Mouse (Mus musculus): ENCODE results near the gene Calhm6.

Calhm6 gene

DNA sequence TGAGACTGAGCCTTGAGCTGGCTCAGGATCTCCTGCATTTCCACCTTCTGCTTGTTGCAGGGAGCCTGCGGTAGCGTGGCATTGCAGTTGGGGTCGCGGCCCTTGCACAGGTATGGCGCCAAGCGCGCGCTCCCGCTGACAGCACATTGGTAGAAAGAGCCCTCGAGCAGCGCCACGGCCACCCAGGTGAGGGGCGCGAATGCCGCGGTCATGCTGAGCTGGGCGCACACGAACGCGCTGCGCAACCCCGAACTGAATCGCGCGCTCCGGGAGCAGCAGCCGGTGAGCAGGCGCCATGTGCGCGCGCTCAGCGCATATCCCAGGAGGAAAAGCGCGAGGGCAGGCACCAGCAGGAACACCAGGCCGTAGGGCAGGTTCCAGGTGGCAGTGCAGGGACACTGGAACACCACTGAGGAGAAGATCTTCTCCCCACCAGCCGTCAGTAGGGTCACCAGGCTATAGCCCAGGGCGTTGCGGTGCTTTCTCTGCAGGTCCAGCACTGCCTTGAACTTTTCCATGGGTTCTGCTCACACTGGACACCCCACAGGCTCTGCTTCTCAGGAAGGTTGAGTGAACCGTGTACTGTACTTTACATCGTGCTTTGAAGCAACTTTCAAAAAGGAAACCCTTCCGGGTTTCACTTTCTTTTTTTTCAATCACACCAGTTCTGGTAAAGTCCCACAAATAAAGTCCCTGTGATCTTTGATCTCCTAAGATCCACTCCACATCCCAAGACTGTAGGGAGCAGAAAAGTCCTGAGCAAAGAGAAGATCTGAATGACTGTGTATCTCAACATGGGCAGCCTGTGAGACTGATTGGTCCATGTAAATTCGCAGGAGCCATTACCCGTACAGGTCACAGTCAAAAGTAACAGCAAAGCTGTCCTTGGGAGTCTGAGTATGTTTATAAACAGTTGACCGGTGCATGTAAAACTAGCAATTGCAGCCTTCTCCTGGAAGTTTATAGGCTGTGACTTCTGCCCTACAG lies at the start of gene Calhm6:
TSS of gene Calhm6 (minus strand) at position 593 of the 987 bp plus-strand sequence.
- peak; percentile 48 for DNase-seq (ENCODE audit: low spot score)

DNA sequence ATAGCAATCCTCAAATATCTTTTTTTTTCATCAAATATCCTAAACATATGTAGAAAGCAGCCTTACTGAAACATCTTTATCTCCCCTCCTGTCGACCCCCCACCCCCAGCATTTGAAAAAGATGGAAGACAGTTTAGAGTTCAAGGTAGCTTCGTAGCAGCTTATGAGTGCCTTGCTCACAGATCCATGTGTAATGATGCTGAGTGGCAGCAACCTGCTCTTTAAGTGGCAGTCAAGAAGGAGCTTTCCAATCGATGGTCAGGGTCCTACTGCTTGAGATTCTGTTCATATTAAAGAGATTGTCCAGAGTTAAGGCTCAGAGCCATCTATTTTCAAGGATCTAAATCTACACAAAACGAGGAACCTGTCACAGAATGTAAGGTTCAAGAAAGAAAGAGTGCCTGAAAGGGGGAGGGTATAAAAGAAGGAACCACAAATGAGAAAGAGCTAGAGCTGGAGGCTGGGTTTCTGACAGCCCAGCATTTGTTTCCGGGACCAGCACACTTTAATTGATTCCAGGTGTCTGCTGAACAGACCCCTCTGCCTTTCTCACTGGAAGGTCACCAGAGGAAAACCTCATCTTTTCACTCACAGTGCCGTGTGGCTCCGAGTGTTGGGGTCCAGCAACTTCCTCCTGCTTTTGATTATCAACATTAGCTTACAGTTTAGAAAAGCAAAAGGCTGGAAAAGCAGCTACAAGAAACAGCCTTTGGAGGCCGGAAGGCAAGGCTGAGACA lies 48.3 kb upstream of the Calhm6 start:
- no peak for DNase-seq (ENCODE audit: low spot score)

DNA sequence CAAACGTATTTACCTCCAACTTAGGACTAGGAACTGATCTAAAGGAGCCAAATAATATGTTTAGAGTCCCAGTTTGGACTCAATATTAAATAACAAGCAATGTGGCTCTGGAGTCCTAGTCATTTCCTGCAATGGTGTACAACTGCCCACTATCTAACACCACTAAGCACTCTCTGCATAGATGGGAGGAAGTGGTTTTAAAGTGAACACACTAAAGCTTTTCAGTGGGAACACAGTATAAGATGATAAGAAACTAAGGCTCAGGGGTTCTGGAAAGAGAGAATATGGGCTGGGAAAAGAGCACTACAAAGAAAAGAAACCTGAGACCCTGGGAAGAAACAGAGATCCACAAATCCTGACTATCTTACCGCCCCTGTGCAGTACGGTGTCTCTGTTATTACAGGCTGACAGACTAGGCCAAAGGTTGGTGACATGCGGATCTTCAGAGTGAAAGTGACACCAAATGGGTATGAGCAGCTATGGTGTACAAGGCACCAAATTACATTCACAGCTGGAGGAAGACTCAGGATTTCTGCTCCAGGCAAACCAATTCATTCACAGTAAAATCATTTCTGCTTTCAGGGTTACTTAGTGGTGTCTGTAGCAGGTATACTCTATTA lies 45.0 kb upstream of the Calhm6 start:
- DNase-seq (ENCODE audit: low spot score) = no peak

DNA sequence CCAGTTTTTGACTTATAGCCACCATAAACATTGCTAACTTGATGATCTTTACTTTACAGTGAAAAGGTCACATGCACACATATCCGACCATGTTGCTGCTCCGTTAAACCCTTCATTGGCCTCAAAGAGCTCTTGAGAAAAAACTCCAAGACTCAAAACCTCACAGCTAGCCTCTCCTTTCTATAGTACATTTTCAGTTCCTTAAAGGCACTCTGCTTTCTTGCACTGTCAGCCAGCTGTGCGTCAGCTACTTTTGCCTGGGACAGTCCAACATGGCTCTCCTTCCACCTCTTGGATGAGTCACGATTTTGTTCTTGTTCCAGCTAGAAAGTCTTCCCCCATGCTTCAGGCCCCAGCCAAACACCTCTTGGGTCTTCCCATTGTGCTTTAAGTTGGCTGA lies 43.9 kb upstream of the Calhm6 start:
- DNase-seq (ENCODE audit: low spot score) = no peak

DNA sequence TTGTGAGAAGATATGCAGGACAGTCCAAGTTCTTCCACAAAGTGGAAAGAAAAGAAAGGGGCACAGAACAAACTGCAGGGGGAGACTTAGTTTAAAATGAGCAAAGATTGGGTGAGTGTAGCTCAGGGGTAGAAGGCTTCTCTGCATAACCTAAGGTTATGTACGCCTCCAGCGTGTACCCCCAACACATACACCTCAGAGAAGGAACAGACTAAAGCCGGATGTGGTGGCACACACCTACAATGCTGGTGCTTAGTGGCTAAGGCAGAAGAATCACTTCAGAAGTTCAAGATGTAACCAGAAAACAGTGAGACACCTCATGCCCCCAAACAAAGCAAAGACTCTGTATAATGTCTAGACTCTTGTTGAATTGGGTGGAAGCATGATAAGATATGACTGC lies 43.4 kb upstream of the Calhm6 start:
- no peak for DNase-seq (ENCODE audit: low spot score)

DNA sequence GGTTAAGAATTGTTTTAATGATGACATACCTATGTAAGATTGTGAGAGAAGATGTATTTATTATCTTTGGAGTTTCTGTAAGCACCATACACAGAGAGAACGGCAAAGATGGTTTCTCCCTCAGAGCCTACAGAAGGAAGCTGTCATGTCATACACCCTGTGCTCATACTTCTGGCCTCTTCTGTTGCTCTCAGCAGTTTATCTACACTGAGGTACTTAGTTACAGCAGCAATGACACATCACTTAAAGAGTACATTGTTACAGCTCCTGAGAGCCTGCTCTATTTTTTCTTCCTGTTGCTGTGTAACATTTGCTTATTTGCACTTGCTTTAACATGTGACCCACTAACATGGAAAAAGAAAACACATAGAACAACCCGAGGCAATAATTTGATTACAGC lies 39.2 kb upstream of the Calhm6 start:
- DNase-seq (ENCODE audit: low spot score) = no peak

DNA sequence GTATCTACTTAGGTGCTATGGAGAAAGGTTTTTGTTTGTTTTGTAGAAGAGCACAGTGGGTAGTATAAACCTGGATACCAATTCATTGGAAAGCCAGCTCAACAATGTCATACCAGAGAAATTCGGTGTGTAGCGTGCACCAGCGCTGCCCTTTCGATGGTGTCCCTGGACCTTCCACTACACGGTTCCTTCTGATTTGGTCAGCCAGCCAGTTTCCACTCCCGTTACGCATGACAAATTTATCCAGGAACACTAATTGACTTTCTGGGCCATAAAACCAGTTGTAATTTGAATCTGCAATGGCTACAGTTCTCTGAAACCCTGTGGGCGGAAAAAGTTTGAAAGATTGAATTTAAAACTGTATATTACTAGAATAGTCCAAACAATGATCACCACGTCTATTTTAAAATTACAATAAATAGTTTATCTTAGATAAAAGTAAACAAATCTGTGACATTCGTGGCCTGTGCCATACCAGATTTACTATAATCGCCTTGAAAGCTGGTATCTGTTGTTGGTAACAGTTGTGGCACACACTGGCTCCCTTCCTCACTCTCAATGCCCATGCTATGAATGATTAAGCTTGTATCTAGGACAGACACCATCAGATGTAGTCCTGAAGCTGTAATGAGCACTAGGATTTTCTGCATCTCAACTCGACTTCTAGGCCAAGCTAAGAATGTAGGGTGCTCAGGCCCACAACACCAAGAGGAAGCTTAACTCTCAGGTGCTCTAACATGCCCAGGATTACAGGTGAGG lies 28.2 kb upstream of the Calhm6 start:
- DNase-seq (ENCODE audit: low spot score) = no peak

DNA sequence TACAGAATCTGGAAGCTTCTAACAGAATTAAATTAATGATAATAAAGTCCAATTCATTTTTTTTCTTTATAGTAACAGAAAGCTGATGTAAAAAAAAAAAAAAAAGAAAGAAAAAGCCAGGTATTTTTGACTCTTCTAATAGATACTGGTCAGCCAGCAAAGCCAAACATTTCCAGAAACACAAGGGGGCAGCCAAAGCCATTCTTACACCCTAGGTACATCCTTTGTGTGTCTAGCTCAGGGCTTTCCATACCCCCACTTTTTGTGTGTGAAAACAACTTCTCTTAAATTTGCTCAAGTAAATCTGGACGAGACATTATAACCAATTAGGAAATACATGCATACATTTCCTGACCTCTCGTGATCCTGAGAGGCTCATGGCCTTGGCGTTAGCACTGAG lies 24.0 kb upstream of the Calhm6 start:
- no peak for DNase-seq (ENCODE audit: low spot score)

DNA sequence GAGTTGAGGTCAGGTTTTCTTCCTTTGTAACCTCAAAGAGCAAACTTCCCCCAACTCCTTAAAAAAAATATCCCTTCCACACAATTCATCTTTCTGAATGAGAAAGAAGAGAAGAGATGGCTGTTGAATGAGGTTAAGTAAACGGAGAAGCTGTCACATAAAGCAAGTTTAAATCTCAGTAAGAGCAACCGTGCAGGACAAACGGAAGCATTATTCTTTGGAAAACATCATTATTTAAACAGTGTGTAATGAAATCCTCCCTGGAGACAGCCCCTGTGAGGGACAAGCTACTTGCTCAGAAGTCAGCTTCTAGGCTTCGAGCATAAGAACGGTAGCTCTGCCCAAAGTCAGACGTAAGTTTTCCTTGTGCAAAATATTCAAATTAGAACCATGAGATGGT lies 22.7 kb upstream of the Calhm6 start:
- DNase-seq (ENCODE audit: low spot score) = no peak

DNA sequence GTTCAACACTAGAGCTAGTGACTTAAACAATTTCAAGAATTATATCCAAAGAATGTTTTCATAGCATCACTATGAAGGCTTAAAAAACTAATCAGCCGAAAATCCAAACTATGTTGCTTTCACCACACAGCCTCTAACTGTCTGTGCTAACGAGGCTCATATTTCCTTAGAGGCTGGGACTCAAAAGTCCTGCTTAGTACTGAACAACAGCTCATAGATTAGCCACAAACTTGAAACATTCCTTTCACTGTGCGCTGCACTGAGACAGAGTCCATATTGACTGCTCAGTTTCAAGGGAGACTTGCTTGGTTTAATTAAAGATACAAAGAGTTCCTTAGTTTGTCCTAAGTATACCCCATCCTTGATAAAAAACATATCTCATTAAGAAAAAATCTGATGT lies 22.0 kb upstream of the Calhm6 start:
- DNase-seq (ENCODE audit: low spot score) = no peak

DNA sequence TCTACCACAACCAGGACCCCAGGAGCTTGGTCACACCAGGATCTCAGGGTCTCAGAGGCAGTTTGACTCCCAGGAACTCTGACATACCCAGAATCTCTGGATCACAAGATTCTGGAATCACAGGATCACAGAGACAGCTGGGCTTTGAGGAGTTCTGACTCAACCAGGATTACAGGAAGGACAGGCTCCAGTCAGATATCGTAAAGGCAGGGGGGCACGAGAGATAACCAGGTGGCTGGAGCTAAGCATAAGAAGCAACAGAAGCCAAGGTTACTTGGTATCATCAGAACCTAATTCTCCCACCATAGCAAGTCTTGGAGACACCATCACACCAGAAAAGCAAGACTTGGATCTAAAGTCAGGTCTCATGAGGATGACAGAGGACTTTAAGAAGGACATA lies 13.9 kb upstream of the Calhm6 start:
- no peak for DNase-seq (ENCODE audit: low spot score)

DNA sequence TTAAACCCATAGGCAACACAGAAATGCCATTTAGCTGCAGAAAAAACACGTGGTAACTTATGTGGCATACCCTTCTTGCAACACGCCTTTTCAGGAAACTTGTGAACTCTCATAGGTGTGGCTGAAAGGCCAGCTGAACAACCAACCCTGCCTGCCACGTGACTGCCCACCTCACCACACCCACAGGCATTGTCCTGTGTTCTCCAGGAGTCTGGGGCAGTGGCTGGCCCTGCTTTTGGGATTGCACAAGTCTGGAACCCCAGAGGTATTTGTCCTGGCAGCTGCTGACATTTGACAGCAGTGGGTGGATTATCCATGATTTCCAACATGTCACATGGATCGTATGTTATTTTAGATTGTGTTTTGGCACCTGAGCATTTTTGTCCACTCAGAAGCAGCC lies 12.0 kb upstream of the Calhm6 start:
- DNase-seq (ENCODE audit: low spot score) = no peak

DNA sequence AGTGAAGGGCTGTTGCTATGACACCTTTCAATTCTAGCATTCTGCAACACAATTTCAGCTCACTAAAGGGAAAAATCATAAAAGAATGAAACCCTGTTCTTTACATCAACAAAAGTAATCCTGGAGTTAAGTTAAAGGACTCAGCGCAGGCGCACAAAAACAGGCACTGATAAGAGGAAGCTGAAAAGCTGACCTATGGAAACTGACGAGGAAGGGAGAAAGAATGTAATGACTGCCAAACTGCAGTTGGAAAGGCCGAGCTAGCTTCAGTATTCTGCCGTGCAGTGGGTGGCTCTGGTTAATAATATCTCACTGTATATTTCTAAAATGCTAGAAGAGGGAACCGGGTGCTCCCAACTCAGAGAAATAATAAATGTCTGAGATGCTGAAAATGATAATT lies 10.2 kb upstream of the Calhm6 start:
- DNase-seq (ENCODE audit: low spot score) = no peak

DNA sequence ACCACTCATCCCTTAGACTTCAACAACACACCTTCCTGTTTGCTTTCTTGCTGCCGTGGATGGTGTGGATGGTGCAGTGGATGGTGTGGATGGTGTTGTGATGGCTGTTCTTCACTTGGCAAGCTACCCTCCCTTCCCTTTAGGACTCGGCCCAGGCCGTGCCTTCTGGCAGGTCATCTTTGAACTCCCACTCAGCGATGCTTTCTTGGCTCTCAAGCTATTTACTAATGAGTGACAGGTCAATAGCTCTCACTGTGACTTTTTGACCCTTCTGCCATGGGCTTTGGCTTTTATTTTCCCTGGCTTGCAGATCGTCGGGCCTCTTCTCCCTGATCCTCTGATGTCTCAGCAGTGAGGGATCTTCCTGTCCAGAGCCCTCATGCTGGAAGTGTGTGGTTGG lies 8.6 kb upstream of the Calhm6 start:
- no peak for DNase-seq (ENCODE audit: low spot score)

DNA sequence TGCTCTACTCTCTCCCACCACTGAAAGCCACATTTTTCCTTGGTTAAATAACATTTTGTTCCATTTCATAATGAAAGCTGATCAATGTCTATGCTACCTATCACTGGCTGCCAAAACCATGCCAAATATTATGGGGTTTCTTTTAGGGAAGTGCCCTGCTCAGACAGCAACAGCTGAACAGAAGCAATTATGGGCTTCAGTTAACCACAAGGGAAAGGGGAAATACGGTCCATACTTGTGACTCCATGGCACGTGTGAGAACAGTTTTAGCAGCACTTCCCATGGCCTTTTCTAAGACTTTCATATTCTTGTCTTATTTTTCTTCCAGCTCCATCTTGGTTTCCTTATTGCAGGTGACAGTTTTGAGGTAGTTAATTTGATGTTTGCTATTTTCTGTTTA lies 3.6 kb upstream of the Calhm6 start:
- DNase-seq (ENCODE audit: low spot score) = no peak

DNA sequence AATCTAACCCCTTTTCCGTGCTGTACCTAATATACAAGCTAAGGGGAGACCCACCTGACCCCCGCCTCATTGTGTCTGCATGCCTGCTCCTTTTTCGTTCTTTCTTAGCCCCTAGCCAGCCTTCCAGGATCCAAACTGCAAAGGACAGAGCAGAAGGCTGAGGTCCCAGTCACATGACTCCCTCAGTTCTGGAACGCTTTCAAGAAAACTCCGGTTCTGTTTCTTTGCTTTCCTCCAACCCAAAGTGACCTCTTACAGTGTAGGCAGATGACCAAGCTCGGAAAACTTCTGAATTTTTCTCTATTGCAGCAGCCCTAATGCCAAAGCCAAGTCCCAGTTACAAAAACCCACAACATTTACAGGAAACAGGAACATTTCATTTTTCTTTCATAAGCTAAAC lies 607 bp upstream of the Calhm6 start:
- no peak for DNase-seq (ENCODE audit: low spot score)

DNA sequence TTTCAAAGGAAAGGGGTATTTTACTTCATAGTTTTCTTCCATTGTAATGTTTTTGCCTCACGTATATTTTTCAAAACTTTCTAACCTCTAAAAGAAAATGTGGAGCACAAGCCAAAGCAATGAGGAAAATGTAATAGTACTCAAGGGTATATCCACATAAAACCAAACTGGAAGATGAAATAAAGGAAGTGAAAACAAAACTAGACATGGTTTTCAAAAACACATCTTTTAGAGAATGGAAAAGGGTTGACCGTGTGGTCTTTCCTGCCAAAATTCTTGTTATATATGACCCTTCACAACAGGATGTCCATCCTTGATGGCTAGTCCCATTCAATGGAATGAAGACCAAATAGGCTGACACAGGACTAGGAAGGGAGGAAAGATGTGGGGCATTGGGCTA lies 9.4 kb downstream of the Calhm6 start:
- no peak for DNase-seq (ENCODE audit: low spot score)

DNA sequence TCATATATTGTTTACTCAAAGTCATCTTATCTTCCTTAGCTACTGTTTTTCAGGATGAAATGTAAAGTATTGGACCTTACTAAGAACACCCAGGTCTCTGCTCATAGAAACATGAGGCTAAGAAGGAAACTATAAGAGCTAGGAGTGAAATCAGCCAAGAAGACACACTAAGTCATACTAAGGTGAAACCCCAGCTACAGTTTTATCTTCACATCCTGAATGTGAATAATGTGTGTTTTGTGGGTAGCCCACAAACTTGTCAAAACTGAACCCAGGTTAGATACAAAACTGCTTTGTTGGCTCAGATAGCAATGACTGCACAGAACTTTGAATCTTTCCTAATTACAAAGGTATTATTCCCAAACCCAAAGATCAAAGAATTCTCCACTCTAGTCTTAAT lies 10.0 kb downstream of the Calhm6 start:
- DNase-seq (ENCODE audit: low spot score) = no peak

DNA sequence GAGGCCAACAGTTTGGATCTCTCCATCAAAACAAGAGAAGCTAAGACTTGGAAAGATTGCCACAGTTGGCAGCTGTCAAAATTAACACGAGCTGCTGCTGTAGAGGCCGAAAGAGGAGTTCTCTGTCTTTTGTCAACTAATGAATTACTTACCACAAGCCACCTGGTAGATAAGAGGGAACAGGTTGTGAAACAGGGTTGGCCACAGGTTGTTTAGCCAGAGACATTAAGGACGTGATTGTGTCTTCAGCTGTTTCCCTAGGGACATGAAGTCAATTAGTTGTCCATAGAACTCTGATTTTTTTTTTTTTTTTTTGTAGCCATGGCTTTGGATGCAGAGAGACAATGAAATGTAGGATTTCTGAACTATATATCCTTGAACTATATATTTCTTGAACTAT lies 10.7 kb downstream of the Calhm6 start:
- DNase-seq (ENCODE audit: low spot score) = no peak

DNA sequence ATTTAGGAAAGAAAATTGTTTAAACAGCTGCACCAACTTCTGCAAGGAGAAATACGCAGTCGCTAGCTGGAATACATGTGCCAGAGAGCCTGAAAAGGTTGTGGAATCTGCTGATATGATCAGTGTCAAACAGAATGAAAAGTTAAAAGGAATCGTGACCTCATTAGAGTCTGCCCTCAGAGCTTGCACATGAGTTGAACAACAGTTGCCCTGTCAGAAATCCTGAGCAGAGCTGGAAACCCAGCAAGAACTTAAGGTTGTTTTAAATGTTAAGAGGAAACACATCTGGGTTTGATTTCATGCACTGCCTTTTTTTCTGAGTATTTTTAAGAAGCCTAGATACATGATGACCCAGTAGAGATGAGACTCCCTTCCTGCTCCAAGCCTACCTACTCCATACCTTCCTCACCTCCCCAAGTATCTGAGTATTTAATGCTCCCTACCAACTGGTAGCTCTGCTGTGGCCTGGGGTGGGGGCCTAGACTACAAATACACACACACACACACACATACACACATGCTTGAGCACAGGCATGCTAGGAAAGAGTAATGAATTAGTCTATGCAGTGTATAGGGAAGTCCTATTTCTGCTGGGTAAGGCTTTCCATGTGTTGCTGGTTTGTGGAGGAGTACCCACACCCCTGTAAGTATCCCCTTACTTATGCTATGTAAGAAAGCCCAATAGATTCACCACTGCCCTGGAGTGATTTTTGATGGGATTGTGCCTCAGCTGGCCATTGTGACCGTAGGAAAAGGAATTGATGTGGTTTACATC lies 15.6 kb downstream of the Calhm6 start:
- no peak for DNase-seq (ENCODE audit: low spot score)

DNA sequence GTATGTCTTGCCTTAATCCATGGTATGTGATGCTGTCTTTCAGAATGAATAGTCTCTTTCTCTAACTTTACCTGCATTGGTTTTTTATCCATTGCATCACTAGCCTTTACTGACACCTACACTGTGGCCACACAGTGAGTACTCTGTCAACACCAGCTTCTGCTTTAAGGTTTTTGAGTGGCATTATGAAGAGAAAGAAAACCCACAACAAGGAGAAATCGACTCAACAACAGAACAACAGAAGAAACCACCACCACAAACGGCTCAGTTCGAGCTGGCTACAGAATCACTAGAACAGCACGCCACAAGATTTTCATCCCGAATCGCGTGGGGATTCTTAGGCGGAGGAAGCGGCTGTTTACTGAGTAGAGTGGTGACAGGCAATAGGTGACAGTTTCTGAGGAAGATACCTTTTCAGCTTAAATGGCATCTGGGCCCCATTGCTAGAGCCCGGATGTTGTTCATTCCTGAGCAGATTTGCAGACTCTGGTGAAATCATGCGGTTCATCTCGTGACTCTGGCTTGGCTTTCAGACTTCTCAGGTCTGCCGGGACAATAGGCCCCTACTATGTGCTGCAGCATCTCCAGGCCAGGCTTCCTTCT lies 16.8 kb downstream of the Calhm6 start:
- DNase-seq (ENCODE audit: low spot score) = no peak
